Mouse (Mus musculus) C2C12 (cell line): ENCODE measurements around the gene Crabp2.

Source experiments
- CEBPB ChIP-seq: IDR thresholded peaks from one replicate; pipeline ENCODE4 v1.6.1; 2011; ENCODE audit warnings: low read depth, mild to moderate bottlenecking, control low read depth, moderate library complexity
- CTCF ChIP-seq: IDR thresholded peaks from one replicate; pipeline ENCODE4 v1.5.1; 2011; ENCODE audit not compliant: control insufficient read depth, insufficient read depth, insufficient read length
- MAX ChIP-seq: IDR thresholded peaks from one replicate; pipeline ENCODE4 v1.6.1; 2011; ENCODE audit warnings: mild to moderate bottlenecking, control low read depth
- MYOD1 ChIP-seq: IDR thresholded peaks from one replicate; pipeline ENCODE4 v1.6.1; 2011; ENCODE audit warnings: low read depth; ENCODE audit not compliant: control insufficient read depth, insufficient read length
- USF1 ChIP-seq: IDR thresholded peaks from one replicate; pipeline ENCODE4 v1.6.1; 2011; ENCODE audit warnings: low read depth, mild to moderate bottlenecking, control low read depth, moderate library complexity

GRCm38 (mm10) chr3:87952440-87952839 is 4.0 kb downstream of the Crabp2 start:
- TF ChIP-seq CTCF (no peak), USF1 (no peak), CEBPB (no peak), MYOD1 (no peak), MAX (no peak)
